Mouse (Mus musculus) intestine, embryonic 16.5 days (tissue): ENCODE measurements around the gene Fbxl13. TPM values are rescaled to one million over a fixed set of nuclear protein-coding genes. Genes with fewer than 3 reads are reported as not detected.

Experiments used
- ATAC-seq: fragments of 200-750 bp; cut with Nextera tagmentation; 2 replicates; pipeline ENCODE4 v1.8.0; 2017; ENCODE audit warnings: moderate TSS enrichment, moderate library complexity
- H3K27ac ChIP-seq: fragments of 300-500 bp; sonication (generic); 2 replicates; pipeline ENCODE4 v1.5.1; 2014; ENCODE audit warnings: mild to moderate bottlenecking, low read length
- H3K27me3 ChIP-seq: fragments of 300-500 bp; sonication (generic); replicated peaks from 2 replicates; pipeline ENCODE4 v1.6.1; 2014; ENCODE audit warnings: low read length, control low read depth, mixed read lengths; ENCODE audit not compliant: control insufficient read depth, insufficient read depth
- H3K36me3 ChIP-seq: fragments of 300-500 bp; sonication (generic); 2 replicates; pipeline ENCODE4 v1.6.1; 2014; ENCODE audit warnings: low read length, control low read depth; ENCODE audit not compliant: control insufficient read depth, insufficient read depth
- H3K4me1 ChIP-seq: fragments of 300-500 bp; sonication (generic); 2 replicates; pipeline ENCODE4 v1.6.1; 2014; ENCODE audit warnings: low read length, control low read depth, mixed read lengths; ENCODE audit not compliant: control insufficient read depth, insufficient read depth
- H3K4me2 ChIP-seq: fragments of 300-500 bp; sonication (generic); 2 replicates; pipeline ENCODE4 v1.6.1; 2014; ENCODE audit warnings: low read depth, low read length, control low read depth
- H3K4me3 ChIP-seq: fragments of 300-500 bp; sonication (generic); 2 replicates; pipeline ENCODE4 v1.5.1; 2014; ENCODE audit warnings: mild to moderate bottlenecking, low read length
- H3K9ac ChIP-seq: fragments of 300-500 bp; sonication (generic); 2 replicates; pipeline ENCODE4 v1.6.1; 2014; ENCODE audit warnings: low read depth, low read length
- H3K9me3 ChIP-seq: fragments of 300-500 bp; sonication (generic); 2 replicates; pipeline ENCODE4 v1.6.1; 2016; ENCODE audit warnings: low read length, control low read depth; ENCODE audit not compliant: control insufficient read depth
- WGBS: fragments of 180-500 bp; shearing (Covaris S2); extraction: QIAGEN DNeasy Blood & Tissue Kit; methylation state at CpG from one replicate; pipeline ENCODE4 v1.1.7; 2014; 5-methylcytosine and 5-hydroxymethylcytosine counted together
- polyA plus RNA-seq: library from polyadenylated mRNA; unstranded; fragments of >200 nt; fragmentation: Nextera tagmentation; extraction: Ambion mirVana; gene quantifications from 2 replicates; pipeline ENCODE4 v1.2.1, GENCODE M21; 2015

Fbxl13 gene
- polyA plus RNA-seq, 1 experiment from 2014 or later: 0.09 TPM

DNA sequence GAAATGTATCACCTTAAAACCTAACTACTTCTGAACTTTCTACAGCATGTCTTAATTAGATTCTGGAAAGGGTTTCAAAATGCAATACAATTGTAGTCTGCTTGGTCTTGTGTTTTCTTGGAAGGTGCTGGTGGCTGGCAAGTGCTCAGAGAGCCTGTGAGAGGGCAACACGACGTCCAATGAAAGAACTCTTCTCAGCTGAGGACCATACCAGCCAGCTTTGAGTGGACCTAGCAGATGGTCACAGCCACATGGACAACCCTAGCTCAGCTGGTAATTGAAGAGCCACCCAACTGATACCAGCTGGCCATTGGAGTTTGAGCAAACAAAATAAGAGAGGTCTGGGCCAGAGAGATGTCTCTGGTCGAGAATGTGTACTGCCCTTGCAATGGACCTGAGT lies 157.7 kb downstream of the Fbxl13 start:
- no peaks in the 10 kb centered on the region for H3K9me3 ChIP-seq
- ATAC-seq: no peak
- no peak overlapping the region for H3K9ac ChIP-seq
- H3K27me3 ChIP-seq: no peaks in the 10 kb centered on the region
- no peak overlapping the region for H3K4me2 ChIP-seq
- no peaks in the 10 kb centered on the region for H3K36me3 ChIP-seq
- WGBS: 87% methylated on average over 3 of the region's 3 CpGs
- H3K4me3 ChIP-seq: no peak overlapping the region
- H3K27ac ChIP-seq: no peak overlapping the region
- H3K4me1 ChIP-seq: 0 out of 2 replicates have a peak, but pooled peaks cover 9% of the 10 kb centered on the region

DNA sequence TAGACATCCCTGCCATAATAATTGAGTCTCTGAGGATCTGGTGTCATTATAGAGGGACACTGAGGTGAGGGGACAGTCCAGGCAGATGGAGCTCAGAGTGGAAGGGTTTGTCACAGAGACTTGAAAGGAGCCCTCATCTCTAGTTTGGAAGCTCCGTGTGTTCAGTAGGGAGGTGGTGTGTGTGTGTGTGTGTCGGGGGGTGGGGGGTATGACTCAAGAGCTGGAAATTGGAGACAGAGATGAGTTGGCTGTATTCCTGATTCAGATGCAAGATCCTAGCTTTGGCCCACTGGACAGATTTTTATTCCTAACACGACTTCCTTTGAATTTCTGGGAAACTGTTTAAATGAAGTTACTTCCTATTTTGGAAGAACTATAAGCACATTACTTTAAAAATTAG lies 158.1 kb downstream of the Fbxl13 start:
- ATAC-seq: no peak
- Histone ChIP-seq H3K36me3 (no peaks in the 10 kb centered on the region), H3K4me2 (no peak overlapping the region), H3K4me3 (no peak overlapping the region), H3K27me3 (no peaks in the 10 kb centered on the region), H3K9ac (no peak overlapping the region), H3K4me1 (0 out of 2 replicates have a peak, but pooled peaks cover 9% of the 10 kb centered on the region), H3K27ac (peak overlapping the region; percentile 23; the same call in 1 of the 2 replicates), H3K9me3 (no peaks in the 10 kb centered on the region)
- 60% methylated on average over 3 of the region's 3 CpGs for WGBS

DNA sequence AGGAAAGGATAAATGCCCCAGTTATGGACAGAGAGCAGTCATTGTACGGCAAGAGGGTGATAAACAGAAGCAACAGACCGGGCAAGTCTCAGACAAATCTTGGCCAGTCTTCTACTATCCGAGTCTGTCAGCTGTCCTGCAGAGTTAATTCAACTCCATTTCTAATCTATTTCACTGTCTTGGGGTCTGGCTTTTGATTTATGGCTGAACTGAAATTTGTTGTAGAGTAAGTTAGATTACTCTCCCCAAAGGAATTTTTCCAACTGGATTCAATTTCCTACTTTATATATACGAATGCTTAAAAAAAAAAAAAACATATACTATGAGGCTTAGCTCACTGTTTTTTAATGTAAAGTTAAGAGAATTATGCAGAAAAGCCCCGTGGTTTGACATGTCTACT lies 158.6 kb downstream of the Fbxl13 start:
- no peak overlapping the region for H3K4me3 ChIP-seq
- no peak for ATAC-seq
- H3K9ac ChIP-seq: no peak overlapping the region
- 49% methylated on average over 5 of the region's 5 CpGs for WGBS
- 0 out of 2 replicates have a peak, but pooled peaks cover 9% of the 10 kb centered on the region for H3K4me1 ChIP-seq
- H3K9me3 ChIP-seq: no peaks in the 10 kb centered on the region
- H3K27me3 ChIP-seq: no peaks in the 10 kb centered on the region
- H3K27ac ChIP-seq: no peak overlapping the region
- no peak overlapping the region for H3K4me2 ChIP-seq
- no peaks in the 10 kb centered on the region for H3K36me3 ChIP-seq

DNA sequence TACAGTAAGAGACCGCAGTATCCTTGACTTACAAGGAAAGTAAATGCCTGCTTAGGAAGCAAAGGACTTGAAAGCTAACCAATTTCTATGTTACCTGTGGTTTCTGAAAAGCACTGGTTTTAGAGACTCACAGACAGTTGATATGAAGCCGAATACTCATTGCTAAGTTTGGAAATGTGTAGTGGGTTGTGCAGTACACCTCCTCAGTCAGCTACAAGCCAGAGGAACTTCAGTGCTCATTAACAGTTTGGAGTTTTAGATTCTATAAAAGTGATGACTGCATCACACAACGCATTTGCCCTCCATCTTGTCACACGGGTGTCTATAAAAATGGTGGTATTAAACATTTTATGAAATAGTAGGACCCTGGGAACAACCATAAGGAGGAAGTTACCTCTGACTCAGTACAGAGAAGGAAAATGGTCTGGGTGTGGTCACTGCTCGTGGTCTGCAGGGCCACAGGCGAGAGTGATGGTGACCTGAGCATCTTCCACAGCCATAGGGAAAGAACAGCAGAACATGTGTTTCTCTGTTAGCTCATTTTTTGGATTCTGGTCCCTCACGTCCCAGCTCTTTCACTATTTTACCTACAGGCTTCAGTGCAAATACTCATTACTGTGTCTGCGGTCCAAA lies 160.1 kb downstream of the Fbxl13 start:
- H3K9me3 ChIP-seq: no peaks in the 10 kb centered on the region
- no peak overlapping the region for H3K4me3 ChIP-seq
- H3K9ac ChIP-seq: no peak overlapping the region
- H3K36me3 ChIP-seq: no peaks in the 10 kb centered on the region
- 0 out of 2 replicates have a peak, but pooled peaks cover 9% of the 10 kb centered on the region for H3K4me1 ChIP-seq
- no peak overlapping the region for H3K27ac ChIP-seq
- H3K27me3 ChIP-seq: no peaks in the 10 kb centered on the region
- ATAC-seq: no peak
- H3K4me2 ChIP-seq: no peak overlapping the region
- 91% methylated on average over 8 of the region's 8 CpGs for WGBS

DNA sequence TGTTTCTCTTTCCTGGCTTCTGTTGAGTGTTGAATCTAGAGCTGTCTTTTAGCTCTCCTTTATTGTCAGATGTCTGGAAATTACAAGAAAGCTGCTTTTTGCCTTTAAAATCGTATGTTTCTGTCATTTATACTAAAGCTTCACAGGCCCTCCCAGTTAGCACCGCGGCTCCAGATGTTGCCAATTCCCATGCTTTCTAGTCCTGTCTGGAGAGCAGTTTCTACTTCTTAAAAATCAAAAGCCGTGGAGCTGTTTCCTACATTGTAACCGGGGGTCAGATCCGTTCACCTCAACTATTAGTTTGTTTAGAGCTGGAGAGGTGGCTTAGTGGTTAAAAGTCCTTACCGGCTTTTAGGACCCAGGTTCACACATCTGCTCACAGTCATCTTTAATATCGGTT lies 162.2 kb downstream of the Fbxl13 start:
- H3K9me3 ChIP-seq: no peaks in the 10 kb centered on the region
- WGBS: 68% methylated on average over 8 of the region's 8 CpGs
- H3K4me3 ChIP-seq: no peak overlapping the region
- H3K9ac ChIP-seq: no peak overlapping the region
- H3K4me2 ChIP-seq: no peak overlapping the region
- H3K27me3 ChIP-seq: no peaks in the 10 kb centered on the region
- no peaks in the 10 kb centered on the region for H3K36me3 ChIP-seq
- 0 out of 2 replicates have a peak, but pooled peaks cover 3% of the 10 kb centered on the region for H3K4me1 ChIP-seq
- no peak for ATAC-seq
- H3K27ac ChIP-seq: no peak overlapping the region

DNA sequence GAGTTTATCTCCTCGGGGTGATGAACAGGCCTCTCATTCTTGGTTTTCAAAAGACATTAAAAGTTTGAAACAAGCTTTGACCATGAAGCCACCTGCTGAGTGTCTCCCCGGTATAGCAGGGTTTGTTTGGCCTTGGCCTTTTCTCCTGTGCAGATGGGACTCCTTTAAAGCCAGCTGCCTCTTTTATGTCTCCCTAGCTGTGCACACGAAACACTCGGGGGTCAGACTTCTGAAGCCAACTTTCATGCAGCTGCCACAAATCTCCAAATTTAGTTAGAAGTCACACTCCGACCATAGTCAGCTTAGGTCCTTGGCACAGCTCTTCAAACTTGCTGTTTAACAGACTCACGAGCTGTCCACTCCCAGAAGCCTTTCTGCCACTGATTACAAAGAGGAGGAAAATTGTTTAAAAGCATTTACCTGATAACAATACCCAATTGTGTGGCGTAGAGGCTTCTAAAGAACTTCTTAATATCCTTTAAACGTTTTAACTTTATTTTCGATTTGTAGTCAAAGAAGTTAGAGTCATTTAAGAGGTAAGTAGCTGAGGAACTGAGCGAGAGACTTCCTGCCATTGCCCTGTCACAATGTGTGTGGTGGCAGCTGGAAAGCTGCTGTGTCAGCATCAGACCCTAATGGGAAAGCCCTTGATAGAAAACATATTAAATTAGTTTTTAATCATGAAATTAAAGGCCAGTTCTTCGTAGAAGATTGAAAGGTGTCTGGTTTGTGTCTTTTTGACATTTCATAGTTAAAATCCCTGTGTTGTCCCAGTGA lies 162.8 kb downstream of the Fbxl13 start:
- no peak overlapping the region for H3K27ac ChIP-seq
- H3K4me2 ChIP-seq: no peak overlapping the region
- H3K9ac ChIP-seq: no peak overlapping the region
- ATAC-seq: no peak
- 46% methylated on average over 11 of the region's 11 CpGs for WGBS
- 0 out of 2 replicates have a peak, but pooled peaks cover 3% of the 10 kb centered on the region for H3K4me1 ChIP-seq
- H3K36me3 ChIP-seq: no peaks in the 10 kb centered on the region
- no peaks in the 10 kb centered on the region for H3K9me3 ChIP-seq
- no peak overlapping the region for H3K4me3 ChIP-seq
- no peaks in the 10 kb centered on the region for H3K27me3 ChIP-seq

DNA sequence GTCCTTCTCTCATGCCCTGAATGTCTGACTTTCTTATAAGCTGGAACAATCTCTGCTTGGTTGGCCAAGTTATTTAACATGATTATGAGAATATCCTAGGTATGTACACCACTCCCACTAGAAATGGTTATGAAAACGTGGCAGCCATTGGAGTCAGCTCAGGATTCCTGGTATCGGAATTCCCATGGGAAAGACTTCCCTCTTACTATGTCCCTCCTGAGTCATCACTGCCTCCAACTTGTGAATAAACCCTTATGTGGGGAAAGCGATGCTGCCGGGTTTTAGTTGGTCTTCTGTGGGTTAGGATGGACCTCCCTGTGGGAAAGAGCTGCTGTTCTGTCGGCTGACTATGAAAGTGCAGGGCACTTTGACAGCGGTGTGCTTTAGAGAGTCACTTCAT lies 163.9 kb downstream of the Fbxl13 start:
- Histone ChIP-seq H3K4me2 (no peak overlapping the region), H3K27ac (no peak overlapping the region), H3K9me3 (no peaks in the 10 kb centered on the region), H3K4me1 (no peaks in the 10 kb centered on the region), H3K4me3 (no peak overlapping the region), H3K9ac (no peak overlapping the region), H3K36me3 (no peaks in the 10 kb centered on the region), H3K27me3 (no peaks in the 10 kb centered on the region)
- WGBS: 88% methylated on average over 6 of the region's 6 CpGs
- no peak for ATAC-seq

DNA sequence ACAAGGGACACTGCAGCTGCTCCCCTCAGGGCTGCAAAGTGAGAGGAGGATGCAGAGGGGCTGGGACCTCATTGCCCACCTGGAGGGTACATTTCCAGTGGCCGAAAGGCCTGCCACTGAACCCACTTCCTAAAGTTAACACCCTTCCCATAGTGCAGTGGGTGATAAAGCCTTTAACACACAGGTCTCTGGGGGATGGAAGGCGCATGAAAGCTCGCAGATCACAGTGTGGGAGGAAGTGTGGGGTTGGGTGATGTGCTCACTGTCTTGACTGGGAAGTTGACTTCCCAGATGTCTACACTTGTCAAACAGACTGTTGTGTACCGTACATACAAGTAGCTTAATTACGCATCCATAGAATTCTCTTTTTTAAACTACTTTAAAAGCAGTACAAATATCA lies 165.7 kb downstream of the Fbxl13 start:
- no peaks in the 10 kb centered on the region for H3K36me3 ChIP-seq
- no peak overlapping the region for H3K9ac ChIP-seq
- no peaks in the 10 kb centered on the region for H3K27me3 ChIP-seq
- ATAC-seq: no peak
- no peak overlapping the region for H3K4me2 ChIP-seq
- H3K4me1 ChIP-seq: no peaks in the 10 kb centered on the region
- H3K9me3 ChIP-seq: no peaks in the 10 kb centered on the region
- H3K4me3 ChIP-seq: no peak overlapping the region
- no peak overlapping the region for H3K27ac ChIP-seq
- 87% methylated on average over 5 of the region's 5 CpGs for WGBS

DNA sequence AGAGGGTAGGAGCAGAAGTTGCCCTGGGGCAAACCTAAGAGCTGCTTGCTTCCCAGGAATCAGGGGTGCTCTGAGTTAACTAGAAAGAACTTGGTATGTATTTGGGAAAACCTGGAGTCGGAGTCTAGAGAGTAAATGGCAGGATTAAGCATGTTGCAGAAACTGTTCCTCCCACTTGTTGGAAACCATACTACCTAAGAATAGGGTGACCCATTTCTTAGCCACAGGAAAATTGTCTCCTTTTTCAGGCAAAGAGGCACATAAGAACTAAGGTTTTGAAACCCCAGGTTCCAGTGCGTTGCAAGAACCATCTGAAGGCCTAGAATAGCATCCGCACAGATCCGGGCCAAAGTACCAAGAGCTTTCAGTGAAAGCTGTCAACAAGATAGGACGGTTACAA lies 167.0 kb downstream of the Fbxl13 start:
- no peaks in the 10 kb centered on the region for H3K27me3 ChIP-seq
- no peak overlapping the region for H3K4me3 ChIP-seq
- no peak overlapping the region for H3K9ac ChIP-seq
- H3K27ac ChIP-seq: no peak overlapping the region
- H3K9me3 ChIP-seq: no peaks in the 10 kb centered on the region
- no peaks in the 10 kb centered on the region for H3K4me1 ChIP-seq
- no peak overlapping the region for H3K4me2 ChIP-seq
- 95% methylated on average over 5 of the region's 5 CpGs for WGBS
- no peak for ATAC-seq
- no peaks in the 10 kb centered on the region for H3K36me3 ChIP-seq
